Mouse (Mus musculus): ENCODE measurements around the gene Ubxn11.

- TF ChIP-seq CTCF (IDR thresholded peaks at IDR 0.05; ENCODE audit: borderline replicate concordance, insufficient read depth, low read depth, low read length) (no peak), POLR2A (IDR thresholded peaks at IDR 0.05; ENCODE audit: borderline replicate concordance, insufficient read depth, low read length) (no peak)
Measured at GRCm38 (mm10) chr4:134123147-134123546, 20.8 kb downstream of the Ubxn11 start.

Measured in cerebellum, adult 2 months (tissue).